Mouse (Mus musculus) cerebral cortex, adult 2 months (tissue): ENCODE measurements around the gene Pkig.

Experiments
- WGBS: fragments of 180-500 bp; shearing (Covaris S2); methylation state at CpG from one replicate; pipeline ENCODE4 v1.1.7; 2018; 5-methylcytosine and 5-hydroxymethylcytosine counted together

The Pkig gene

DNA sequence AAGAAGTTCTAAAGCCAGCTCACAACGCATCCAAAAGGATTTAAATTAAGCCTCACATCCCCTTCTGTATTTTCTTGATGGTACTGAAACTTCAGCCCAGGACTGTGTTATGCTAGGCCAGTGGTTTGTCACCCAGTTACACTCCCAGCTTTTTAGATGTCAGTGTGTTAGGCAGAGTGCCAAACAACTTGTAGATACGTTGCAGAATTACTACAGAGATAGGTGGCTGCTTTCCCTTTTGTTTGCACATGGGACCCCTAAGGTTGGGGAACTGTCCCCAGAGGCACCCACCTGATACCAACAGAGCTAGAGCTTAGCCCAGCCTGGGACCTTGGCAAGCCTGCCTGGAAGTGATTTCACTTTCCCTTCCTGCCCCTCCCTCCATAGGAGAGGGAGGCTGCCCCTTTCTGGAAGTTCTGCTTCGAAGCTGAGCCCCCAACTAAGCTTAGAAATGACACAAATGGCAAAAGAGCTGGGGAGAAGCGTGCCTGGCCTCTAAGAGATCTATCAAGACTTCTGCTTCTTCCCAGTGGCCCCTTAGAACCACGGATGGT lies 52.5 kb downstream of the Pkig start:
- 64% methylated on average over 5 of the region's 5 CpGs for WGBS

DNA sequence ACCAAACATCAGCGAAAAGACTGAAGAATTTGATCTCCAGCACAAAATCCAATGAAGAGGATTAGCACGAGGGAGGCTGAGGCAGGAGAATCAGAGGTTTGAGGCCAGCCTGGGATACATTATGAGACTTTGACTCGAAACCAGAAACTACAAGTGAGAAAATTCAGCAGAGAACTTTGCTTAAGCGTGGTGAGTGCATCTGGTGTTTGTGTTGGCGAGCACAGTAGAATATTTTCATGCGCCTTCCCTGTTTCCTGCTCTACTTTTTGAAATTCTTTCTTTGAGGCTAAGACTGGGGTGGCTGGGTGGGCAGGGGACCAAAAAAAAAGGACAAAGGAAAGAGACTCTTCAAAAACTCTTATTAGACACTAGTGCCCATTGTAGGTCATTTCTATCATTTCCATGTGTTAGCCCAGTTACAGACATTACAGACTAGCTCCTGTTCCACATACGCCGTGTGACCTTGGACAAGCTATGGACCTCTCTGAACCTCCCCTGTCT lies 53.2 kb downstream of the Pkig start:
- WGBS: 50% methylated on average over 8 of the region's 8 CpGs

GRCm38 (mm10) chr2:163712473-163712872 lies 54.3 kb downstream of the Pkig start:
- WGBS: 37% methylated on average over 7 of the region's 7 CpGs

DNA sequence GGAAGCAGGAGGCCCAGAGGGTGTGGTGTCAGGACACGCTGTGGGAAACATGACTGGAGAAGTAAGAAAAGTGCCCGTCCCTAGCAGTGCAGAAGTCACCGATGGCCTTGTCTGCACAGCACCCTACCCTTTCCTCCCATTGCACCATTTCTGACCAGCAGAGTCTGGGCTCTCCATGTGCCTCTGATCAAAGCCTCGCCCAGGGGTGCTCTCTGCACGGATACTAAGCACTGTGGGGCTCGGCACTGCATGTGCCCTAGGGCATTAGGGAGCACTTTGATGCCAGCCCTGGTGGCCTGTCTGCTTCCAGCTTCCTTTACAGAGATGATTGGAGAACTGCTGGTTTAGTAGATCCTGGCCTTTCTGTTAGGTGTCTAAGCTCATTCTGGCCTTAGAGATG lies 54.7 kb downstream of the Pkig start:
- WGBS: 81% methylated on average over 6 of the region's 6 CpGs

DNA sequence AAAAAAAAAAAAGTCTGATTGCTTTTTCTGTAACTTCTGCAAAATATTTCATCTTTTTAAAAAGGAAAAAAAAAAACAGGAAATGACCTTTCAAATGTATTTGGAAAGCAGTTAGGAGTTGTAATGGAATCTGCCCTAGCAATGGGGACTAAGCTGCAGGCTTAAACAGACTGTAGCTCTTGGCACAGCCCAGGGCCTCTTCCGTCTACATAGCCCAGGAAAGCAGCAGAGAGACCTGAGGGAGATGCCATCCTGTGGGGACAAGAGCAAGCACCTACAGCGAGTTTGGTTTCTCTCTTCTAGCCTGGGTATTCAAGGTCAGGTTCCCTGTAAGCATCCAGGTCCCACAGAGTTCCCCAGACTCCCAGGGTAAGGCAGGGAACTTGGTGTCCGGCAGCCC lies 55.2 kb downstream of the Pkig start:
- WGBS: 59% methylated on average over 3 of the region's 3 CpGs

DNA sequence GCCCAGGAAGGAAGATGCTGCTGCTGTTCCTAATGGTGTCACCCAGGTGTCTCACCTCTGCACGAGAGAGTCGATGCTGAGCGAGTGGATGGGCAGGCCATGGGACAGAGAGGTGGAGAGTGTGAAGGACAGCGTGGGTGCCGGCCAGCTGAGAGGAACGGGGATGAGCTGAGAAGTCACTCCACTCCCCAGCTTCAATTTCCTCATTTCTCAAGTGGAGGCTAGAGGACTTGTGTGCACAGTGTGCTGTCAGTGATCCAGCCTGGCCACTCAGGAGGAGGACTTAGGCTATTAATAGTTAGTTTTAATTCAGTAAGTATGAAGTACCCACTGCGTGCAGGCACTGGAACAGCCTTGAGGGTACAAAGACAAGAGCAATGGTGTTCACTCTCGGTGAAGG lies 58.3 kb downstream of the Pkig start:
- WGBS: 56% methylated on average over 8 of the region's 8 CpGs

DNA sequence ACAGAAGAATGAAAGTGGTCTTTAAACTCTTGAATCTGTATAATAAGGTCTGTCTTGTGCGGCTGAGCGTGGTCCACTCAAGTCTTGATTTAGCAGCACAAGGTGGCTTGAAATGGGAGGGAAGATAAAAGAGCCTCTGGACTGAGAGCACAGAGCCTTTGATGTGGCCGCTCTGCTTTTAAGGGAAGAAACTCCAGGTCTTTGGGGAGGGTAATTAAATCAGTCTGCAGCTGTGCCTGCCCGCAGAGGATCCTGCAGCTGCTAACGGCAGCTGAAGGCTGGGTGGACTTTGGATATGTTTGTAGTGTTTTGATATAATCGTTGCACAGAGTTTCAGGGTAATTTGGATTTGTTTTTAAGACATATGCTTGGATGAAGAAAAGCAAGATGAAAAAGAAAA lies 58.7 kb downstream of the Pkig start:
- WGBS: 26% methylated on average over 6 of the region's 6 CpGs

- WGBS: 36% methylated on average over 2 of the region's 2 CpGs
These were observed 60.3 kb downstream of the Pkig start for GRCm38 (mm10) chr2:163718526-163718925.

GRCm38 (mm10) chr2:163718951-163719603 lies 60.9 kb downstream of the Pkig start:
- 17% methylated on average over 9 of the region's 9 CpGs for WGBS

GRCm38 (mm10) chr2:163719616-163720015 lies 61.4 kb downstream of the Pkig start:
- WGBS: 46% methylated on average over 4 of the region's 4 CpGs

GRCm38 (mm10) chr2:163722550-163722949 lies 64.4 kb downstream of the Pkig start:
- WGBS: 43% methylated on average over 7 of the region's 7 CpGs

DNA sequence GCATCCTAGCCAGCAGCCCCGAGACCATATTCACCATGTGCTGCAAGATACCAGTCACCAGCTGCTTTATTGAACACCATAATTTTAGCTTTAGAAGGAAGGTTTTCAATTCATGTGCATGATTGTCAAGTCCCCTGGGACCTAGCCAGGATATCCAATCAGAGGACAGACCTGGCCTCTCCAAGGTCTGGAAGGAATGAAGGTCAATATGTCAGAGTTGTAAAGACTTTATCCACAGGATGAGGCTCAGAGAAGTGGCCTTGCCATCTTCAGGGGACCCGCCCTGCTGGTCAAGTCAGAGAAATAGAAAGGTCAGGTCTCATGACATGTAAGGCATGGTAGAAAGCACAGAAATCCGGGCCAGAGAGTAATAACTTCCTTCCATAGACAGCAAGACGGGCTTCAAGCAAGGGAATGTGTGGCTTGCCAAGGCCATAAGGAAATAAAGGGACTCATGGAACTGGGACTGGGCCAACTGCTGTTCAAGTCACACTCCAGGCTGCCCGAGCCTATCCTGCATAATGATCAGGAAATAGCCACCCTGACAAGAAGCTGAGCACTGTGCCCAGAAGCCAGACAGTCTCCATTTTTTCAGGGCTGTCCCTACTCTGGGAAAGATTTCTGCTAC lies 68.7 kb downstream of the Pkig start:
- 60% methylated on average over 5 of the region's 5 CpGs for whole genome bisulfite sequencing

- WGBS: 86% methylated on average over 4 of the region's 4 CpGs
These were observed 70.1 kb downstream of the Pkig start for GRCm38 (mm10) chr2:163728300-163728699.

GRCm38 (mm10) chr2:163732021-163732420 lies 73.8 kb downstream of the Pkig start:
- WGBS: 83% methylated on average over 11 of the region's 11 CpGs

DNA sequence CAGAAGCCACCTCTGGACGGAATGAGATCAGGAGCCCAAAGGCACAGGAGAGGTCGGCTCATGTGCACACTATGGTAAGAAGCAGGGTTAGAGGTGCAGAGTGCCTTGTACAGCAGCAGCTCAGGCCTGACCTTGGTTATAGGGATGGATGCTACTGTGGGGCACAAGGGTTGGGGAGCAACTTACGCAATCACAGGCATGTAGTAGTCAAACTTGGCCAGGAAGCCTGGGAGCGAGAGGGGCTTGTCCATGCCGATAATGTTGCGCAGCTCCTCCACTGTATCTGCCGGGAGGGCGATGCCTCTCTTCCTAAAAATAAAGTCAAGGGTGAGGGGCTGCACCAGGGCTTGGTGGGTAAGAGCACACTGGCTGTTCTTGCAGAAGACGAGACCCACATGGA lies 77.0 kb downstream of the Pkig start:
- 97% methylated on average over 9 of the region's 9 CpGs for WGBS

- 51% methylated on average over 6 of the region's 6 CpGs for WGBS
These were observed 77.8 kb downstream of the Pkig start for GRCm38 (mm10) chr2:163735980-163736379.

DNA sequence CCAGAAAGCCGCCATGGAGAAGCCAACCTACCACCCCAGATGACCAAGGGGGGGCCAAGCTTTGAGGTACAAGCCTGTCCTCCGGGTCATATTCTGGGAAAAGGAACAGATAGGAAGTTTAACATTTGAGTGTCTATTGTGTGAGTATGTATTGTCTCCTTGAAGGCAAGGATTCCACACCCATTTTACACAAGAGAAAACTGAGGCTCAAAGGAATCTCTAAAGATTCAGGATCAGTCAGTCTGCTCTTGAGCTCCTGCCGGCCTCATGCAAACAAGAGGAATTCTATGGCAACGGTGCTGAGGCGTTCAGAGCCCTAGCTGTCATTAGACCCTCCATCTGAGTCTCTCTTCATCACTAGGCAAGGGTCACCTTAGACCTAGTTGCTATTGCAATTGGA lies 84.5 kb downstream of the Pkig start:
- 89% methylated on average over 5 of the region's 5 CpGs for WGBS

GRCm38 (mm10) chr2:163743357-163743756 lies 85.2 kb downstream of the Pkig start:
- 73% methylated on average over 6 of the region's 6 CpGs for WGBS

- WGBS: 77% methylated on average over 10 of the region's 10 CpGs
These were observed 86.8 kb downstream of the Pkig start for GRCm38 (mm10) chr2:163744801-163745570.

GRCm38 (mm10) chr2:163749647-163750611 lies 91.7 kb downstream of the Pkig start, which contains the start of gene Ada:
Gene Ada, minus strand, starts transcription at chr2:163750239.
- WGBS: 6% methylated on average over 55 of the region's 57 CpGs

- 94% methylated on average over 5 of the region's 5 CpGs for WGBS
These were observed 96.0 kb downstream of the Pkig start for GRCm38 (mm10) chr2:163754228-163754627.
